Mouse (Mus musculus): ENCODE results near the gene Zfp36.

Gene Zfp36

DNA sequence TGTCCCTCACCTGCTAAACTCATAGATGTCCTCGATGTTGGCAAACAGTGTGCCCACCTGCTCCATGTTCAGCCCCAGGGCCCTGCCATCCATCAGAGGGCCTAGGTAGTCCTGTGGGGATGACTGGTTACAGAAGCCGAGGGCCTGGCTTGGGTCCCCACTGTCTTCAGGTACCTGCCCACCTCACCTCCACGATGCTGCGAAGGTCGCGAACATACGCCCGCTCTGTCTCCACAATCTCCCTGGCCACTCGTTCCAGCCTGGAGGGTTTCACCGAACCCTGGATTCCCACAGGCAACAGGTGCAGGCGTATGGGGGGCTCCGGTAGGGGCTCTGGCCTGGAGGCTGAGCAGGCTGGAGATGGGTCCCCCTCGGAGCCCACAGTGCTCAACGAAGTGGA, 10.0 kb downstream of the Zfp36 start:
- DNase-seq (ENCODE audit: low read depth, low spot score), result no peak

DNA sequence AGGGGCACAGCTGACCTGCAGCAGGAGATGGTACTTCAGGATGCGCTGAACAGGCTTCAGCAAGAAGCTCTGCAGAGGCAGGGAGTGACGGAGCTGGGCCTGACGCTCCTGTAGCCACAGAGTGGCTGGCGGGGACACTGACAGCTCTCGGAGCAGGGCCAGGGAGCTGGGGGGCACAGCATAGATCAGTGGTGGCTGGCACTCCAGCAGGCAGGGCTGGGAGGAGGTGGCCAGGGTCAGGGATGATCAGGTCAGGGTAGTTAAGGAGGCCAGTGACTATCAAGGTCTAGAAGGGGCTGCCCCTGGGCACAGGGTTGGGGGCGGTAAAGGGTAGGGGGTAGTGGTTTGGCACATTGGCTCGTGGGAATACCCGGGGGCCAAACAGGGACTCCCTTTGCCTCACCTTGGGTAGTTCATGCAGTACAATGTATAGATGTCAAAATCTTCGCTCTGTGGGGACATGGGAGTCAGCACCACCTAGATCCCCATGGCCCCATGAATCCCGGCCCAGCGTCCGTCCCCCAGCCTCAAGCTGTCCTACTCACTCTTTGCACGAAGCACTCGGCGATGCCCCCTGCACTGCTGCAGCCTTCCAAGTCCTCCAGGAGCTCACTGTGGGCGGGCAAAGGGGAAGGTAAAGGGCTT, 11.7 kb downstream of the Zfp36 start:
- no peak for DNase-seq (ENCODE audit: low read depth, low spot score)

DNA sequence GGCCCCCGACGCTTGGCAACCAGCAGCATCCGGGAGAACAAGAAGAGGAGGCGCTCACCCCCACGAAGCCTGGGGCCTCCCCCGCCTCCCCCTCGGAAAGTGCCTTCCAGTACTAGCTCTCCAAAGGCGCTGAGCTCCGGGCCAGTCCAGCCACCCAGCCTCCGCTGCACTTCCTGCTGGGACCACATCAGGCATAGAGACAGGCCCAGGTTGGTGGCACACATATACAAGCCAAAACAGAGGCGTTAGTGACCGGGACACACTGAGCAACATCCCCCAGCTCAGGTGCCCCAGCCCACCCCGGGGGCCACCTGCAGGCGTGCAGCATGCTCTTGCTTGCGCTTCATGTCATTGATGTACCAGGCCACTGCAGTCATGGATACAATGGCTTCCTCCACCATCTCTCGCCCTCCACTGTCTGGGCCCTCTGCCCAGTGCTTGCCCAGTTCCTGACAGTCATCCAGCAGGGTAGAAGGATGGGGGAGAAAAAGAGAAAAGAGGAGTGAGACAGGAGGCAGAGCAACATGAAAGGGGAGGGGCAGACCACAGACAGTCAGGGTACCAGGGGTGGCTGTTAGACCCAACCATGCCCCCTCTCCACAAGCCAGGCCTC, 12.3 kb downstream of the Zfp36 start:
- DNase-seq (ENCODE audit: low read depth, low spot score), result no peak

DNA sequence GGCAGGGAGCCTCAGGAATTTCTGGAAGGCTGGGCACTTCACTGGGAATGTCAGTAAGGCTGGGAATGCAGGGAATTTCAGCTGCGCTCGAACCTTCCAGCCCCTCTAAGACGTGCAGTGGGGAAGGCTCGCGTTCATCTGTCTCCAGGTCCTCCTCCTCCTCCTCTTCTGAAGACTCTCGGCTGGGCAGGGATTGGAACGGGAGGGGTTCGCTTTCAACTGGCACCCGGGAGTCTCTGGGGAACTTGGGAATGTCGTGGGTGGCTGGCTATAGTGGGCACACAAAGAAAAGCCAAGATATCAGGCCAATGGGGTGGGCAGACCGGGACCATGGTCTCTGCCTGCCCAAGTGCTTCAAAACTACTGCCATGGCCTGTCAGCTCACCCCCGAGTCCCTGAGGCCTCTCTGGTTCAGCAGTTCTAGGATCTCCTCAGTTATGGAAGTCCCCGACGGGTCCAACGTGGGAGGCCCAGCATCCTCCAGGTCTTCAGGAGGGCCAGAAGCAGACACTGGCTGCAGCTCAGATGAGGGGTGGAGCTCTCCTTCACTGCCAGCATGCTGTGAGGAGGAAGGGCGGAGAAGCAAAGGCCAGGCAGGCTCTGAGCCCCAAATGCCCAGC, 17.5 kb downstream of the Zfp36 start:
- no peak for DNase-seq (ENCODE audit: low read depth, low spot score)

DNA sequence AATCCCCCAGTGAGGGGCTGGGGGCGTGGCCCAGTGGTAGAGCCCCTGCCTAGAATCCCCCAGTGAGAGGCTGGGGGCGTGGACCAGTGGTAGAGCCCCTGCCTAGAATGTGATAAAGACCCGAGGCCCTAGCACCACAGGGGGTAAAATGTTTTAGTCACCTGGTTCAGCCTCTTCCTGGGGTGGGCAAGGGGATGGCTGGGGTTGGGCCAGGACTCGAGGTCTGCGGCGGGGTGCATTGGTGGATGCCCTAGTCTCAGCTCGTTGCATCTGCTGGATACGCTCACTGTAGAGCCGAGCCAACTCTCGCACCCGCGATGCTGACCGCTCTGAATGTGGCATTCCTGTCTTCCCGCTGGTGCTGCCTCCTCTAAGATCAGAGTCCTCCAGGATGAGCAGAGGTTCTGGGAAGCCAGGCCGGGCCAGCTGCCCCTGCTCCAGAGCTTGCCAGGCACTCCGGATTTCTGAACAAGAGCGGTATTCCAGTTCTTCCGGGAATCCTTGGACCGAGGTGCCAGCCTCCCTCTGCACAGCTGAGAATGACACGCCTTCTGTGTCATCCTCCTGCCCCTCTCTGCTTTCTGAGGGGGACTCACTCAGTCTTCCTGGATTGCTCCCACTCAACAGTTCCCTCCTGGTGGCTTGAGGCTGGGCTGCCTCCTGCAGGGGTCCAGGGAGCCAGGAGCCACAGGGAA, 18.3 kb downstream of the Zfp36 start:
- DNase-seq (ENCODE audit: low read depth, low spot score), result no peak

DNA sequence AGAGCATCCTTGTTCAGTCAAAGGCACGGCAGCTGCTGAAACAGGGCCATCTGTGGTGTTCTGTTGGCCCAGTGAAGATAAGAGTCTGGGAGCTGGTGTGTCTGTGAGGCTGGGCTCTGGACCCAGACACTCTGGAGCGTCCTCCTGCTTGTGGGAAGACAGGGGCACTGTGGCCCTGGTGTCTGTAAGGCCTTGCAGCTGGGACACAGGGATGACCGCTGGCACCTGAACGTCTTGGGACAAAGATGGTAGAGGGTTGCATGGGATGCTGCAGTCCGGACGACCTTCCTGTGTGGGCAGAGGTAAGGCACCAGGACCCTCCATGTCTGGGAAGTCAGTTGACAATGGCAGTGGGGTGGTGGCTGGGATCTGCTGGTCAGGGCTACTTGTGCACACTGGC, 19.8 kb downstream of the Zfp36 start:
- DNase-seq (ENCODE audit: low read depth, low spot score), result no peak

DNA sequence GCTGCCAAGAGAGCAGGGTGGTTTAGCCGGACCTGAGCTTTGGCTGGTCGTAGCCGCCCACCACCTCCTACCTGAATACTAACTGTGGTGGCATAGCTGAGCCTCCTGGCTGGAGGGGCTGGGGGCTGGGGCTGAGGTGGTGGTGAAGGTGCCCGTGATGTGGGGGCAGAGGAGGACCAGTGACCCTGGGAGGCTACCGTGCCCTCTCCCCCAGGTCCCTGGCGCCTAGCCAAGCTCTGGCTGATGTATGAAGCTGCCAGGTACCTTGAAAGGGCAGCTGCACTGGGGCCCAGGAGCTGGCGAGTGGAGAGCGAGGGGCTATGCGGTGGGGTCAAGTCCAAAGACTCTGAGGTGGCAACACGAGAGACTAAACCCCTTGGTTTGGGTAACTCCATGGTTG, 20.2 kb downstream of the Zfp36 start:
- DNase-seq (ENCODE audit: low read depth, low spot score), result no peak

DNA sequence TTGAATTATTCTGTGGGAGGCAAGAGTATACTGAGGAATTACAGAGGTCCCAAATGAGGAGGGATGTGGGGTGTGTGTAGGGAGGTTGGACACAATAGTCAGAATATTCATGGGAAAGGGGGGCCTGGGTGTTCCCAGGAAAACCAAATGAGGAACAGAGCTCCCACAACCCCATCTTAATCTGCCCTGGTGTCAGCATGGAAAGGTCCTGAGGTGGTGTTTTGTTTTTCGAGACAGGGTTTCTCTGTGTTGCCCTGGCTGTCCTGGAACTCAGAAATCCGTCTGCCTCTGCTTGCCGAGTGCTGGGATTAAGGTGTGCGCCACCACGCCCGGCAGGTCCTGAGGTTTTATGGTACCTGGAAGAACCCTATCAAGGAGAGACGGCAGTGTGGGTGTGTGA, 21.6 kb downstream of the Zfp36 start:
- DNase-seq (ENCODE audit: low read depth, low spot score), result no peak

DNA sequence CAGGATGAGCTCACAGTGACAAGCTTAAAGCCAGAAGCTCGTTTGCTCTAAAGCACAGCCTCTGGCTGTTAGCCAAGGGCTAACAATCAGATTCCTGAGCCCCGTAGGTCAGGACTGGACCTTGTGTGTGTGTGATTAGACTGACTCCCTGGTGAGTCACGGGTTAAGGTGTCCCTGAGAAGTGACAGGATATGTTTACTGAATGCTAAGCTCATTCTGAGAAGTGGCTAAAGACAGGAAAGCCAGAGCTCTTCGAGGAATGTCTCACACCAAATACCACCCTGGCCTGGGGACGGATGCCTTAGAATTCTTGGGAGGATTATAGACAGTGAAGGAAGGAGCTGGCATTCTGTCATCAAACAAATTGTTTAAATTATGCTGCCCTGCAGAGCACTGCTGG, 22.1 kb downstream of the Zfp36 start:
- DNase-seq (ENCODE audit: low read depth, low spot score), result no peak

DNA sequence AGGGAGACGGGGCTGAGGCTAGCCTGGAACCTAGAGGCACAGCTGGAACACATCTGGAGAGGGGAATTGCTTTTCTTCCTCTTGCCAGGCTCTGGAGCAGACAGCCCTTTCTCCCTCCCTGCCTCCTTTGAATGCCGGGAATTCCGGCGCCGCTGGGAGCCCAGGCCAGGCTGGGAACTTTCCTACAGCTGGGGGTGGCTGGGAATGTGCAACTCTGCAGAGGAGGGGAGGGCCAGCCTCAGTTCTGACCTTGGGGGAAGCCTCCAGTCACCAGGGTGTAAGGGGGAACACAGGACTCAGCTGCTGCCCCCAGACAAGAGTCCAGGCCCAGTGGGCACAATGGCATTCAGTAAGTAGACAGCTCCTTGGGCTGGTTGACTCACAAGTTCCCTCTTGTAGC, 23.1 kb downstream of the Zfp36 start:
- DNase-seq (ENCODE audit: low read depth, low spot score), result no peak

DNA sequence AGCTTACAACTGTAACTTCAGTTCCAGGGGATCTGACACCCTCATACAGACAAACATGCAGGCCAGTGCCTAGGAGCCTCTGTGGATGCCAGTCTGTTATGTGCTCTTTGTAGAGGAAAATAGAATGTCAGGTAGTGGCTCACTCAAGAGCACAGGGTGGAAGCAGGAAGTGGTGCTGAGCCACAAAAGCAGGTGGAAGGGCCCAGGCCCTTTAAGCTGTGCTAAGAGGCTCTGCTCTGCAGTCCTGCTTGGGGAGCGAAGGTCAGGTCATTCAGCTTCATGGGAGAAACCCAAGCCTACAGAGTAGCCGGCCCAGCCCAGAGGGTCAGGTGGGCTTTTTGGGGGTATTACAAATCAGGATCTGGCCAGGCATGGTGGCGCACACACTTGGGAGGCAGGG, 24.8 kb downstream of the Zfp36 start:
- DNase-seq (ENCODE audit: low read depth, low spot score), result no peak

DNA sequence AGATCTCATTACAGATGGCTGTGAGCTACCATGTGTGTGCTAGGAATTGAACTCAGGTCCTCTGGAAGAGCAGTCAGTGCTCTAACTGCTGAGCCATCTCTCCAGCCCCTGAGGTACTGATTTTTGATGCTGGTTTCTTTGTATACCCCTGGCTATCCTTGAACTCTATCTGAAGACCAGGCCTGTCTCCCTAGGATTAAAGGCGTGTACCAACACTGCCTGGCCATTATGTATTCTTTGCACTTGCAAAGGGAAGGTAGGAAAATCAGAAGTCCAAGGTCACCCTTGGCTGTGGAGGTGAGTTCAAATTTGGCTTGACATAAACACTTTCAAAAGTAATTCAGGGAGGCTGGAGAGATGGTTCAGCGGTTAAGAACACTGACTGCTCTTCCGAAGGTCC, 25.5 kb downstream of the Zfp36 start:
- DNase-seq (ENCODE audit: low read depth, low spot score), result no peak

DNA sequence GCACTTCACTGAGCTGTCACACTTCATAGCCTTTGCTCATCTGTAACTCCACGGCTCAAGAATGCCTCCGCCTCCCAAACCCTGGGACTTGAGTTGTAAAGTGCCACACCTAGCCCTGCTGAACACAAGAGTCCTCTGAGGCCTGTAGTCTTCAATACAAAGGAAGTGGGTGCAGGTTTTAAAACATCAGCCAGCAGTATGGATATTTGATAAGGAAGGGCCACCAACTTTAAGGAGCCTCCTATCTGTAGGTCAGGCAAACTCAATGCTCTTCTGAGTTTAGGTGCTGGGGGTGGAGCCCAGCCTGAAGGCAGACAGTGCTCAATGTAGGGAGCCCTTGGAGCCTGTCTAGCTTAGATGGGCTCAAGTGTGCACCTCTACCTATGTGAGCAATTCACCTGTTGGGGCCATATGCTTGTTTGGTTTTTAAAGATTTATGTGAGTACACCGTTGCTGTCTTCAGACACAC, 25.9 kb downstream of the Zfp36 start:
- no peak for DNase-seq (ENCODE audit: low read depth, low spot score)

DNA sequence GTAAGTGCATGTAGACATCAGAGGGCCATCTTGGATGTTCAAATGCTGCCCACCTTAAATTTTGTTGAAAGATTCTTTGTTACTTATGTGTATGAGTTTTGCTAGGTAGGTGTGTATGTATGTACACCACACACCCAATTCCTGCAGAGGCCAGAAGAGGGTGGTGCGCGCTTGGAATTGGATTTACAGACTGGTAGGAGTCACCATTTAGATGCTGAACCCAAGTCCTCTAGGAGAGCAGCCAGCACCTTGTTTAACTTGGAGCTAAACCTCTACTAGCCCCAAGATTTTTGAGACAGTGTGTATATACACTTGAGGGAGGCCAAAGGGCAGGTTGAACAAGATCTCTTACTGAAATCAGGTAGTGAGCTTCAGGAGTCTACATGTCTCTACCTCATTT, 26.8 kb downstream of the Zfp36 start:
- DNase-seq (ENCODE audit: low read depth, low spot score), result no peak

DNA sequence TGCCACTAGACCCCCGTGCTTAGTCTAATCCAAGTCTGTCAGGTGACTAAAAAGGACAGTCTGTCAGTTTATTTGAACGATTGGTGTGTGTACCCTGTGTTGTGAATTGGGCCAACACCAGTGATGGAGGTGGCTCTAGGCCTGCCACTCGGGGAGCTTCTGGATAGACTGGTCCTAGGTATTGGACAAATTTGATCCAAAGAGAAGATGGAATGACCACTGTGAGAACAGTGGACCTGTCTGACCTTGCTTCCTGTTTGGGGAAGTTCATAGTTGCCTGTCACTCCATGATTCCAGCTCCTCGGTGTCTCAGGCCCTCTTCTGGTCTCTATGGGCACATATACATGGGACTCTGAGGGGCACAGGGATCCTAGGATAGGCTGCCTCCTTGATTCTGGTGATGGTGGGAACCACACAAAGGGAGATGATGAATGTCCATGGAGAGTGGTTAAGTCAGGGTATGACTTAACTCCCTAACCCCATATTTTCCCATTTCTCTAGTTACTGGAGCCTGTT, 28.3 kb downstream of the Zfp36 start:
- DNase-seq (ENCODE audit: low read depth, low spot score), result no peak

DNA sequence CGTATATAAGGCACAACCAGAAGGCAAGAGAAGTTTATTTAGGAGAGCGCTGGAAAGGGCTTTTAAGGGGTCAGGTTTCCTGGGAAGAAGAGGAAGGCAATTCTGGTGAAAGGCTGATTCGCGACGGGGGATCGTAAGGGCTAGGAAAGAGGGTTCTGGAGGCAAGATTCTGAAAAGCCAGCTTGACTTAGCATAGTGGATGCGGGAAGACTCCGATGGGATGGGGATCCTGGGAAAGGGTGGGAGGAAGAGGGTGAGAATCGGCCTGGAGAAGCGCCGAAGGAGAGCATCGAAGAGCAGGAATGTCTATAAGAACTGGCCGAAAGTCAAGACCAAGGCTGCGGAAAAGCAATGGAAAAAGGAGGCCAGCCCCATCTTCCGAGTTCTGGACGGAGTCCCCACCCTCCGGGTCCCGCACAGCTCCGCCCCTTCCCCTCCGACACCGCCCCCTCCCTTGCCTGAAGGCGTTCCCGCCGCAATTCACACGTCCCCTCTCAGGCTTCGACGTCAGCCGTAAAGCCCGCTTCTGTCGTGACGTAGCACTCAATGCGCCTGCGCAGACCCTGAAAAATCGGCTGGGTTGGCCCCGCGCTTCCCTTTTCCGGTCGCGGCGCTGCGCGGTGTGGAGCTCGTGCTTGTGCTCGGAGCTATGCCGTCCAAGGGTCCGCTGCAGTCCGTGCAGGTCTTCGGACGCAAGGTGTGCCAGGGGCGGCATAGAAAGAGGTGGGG, 29.7 kb downstream of the Zfp36 start, which contains the start of gene Rps16:
Gene Rps16 (plus strand): TSS at position 498 of the 729 bp plus-strand sequence.
- DNase-seq (ENCODE audit: low read depth, low spot score), result peak; percentile 93

DNA sequence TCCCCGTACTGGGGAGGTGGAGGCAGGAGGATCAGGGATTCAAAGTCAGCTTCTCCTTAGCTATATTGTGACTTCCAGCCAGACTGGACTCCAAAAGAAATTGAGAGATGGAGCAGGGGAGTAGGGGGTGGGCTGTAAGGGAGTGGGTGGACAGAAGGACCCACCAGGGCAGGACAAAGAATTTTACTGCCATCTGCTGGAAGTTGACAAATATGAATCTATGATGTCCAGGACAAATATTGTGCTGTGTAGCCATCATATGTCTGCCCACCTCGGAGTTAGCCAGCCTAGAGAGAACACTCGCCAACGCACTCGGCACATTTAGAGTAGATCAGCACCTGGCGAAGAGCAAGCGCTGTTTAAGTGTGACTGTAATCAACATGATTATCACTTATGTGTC, 31.5 kb downstream of the Zfp36 start:
- no peak for DNase-seq (ENCODE audit: low read depth, low spot score)

DNA sequence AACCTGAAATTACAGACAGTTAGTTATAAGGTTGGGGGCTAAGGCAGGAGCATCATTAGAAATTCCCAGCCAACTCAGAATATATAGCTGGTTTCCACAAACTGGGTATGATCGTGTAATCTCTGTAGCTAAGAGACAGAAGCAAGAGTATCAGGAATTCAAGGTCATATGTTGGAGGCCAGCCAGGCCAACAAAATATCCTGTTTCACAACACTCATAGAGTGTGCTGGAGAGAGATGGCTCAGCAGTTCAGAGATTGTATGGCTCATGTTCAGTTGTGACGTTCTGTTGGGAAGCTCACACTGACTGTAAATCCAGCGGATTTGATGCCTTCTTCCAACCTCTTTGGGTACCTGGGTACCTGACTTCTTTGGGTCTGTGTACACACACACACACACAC, 32.3 kb downstream of the Zfp36 start:
- DNase-seq (ENCODE audit: low read depth, low spot score), result no peak

DNA sequence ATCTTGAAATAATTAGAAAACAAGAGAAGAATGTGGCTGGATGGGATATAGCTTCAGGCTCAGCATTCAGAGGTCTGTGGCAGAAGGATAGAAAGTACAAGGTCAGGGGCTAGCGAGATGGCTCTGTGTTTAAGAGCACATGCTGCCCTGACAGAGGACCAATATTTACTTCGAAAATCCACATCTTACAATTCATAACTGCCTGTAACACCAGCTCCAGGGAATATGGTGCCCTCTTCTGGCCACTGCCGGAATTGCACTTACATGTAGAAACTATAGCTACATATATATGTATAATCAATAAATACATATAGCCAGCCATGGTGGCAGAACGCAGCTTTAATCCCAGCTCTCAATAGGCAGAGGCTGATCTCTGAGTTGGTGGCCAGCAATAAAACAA, 35.4 kb downstream of the Zfp36 start:
- no peak for DNase-seq (ENCODE audit: low read depth, low spot score)

DNA sequence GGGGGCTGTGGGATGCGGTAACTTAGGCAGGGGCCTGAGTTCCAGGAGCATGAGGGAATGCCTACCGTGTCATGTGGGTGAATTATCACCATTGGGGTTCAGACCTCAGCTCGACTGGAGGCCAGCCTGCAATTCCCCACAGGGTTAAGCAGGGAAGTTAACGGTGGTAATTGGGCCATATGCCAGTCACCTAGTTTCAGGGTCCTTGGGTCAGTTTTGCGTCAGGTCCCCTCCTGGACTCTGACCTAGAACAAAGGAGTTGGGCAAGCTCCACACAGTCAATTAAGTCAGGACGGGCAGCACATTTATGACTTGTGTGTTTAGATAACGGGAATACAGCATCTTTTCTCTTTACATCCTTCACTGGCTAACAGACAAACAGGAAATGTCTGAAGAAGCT, 38.7 kb downstream of the Zfp36 start:
- no peak for DNase-seq (ENCODE audit: low read depth, low spot score)

DNA sequence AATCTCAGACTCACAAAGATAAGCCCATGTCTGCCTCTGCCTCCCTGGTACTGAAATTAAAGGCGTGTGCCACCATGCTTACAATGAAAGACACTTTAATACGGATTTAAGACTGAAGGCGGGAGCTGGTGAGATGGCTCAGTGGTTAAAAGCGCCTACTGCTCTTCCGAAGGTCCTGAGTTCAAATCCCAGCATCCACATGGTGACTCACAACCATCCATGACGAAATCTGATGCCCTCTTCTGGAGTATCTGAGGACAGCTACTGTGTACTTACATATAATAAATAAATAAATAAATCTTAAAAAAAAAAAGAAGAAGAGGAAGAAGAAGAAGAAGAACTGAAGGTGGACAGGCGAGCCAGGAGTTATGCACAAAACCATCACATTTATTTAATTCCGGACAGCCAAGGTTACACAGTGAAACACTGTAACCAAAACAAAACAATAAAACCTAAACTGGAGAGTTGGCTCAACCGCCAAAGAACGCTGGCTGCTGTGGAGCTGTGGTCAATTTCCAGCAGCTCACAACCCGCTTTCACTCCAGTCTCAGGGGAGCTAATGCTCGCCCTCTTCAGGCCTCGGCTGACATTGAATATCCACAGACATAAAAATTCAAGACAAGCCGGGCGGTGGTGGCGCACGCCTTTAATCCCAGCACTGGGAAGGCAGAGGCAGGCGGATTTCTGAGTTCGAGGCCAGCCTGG, 40.7 kb downstream of the Zfp36 start:
- no peak for DNase-seq (ENCODE audit: low read depth, low spot score)

All from brain, embryonic 18.5 days (tissue).